Mouse (Mus musculus) lung, postnatal 0 days (tissue): ENCODE measurements around the gene Skiv2l.

Experiments
- CTCF ChIP-seq: IDR thresholded peaks from 2 replicates; pipeline ENCODE4 v1.5.1; 2016; ENCODE audit warnings: antibody characterized with exemption, mild to moderate bottlenecking
- EP300 ChIP-seq: IDR thresholded peaks from 2 replicates; pipeline ENCODE4 v1.6.1; 2016; ENCODE audit warnings: antibody characterized with exemption, mild to moderate bottlenecking, control low read depth

DNA sequence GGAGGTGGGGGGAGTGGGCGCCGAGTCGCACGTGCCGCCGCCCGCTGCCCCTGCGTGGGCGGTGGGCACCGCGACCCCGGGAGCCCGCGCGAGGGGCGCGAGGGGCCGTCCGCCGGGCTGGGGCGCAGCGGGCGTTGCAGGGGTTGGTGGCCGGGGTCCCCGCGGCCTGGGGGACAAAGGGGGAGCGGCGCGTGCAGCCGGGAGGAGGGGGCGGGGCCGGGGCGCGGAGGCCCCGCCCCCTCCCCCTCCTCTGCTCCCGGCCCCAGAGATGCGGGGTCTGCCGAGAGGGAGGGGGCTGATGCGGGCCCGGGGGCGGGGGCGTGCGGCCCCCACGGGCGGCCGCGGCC lies 48.7 kb upstream of the Skiv2l start:
- TF ChIP-seq EP300 (no peak), CTCF (no peak)
